Mouse (Mus musculus): ENCODE measurements around the gene Baz1a. TPM values are rescaled to one million over a fixed set of nuclear protein-coding genes. Genes with fewer than 3 reads are reported as not detected.

The Baz1a gene
- polyA plus RNA-seq, 1 experiment from 2014 or later = 41.7 TPM

DNA sequence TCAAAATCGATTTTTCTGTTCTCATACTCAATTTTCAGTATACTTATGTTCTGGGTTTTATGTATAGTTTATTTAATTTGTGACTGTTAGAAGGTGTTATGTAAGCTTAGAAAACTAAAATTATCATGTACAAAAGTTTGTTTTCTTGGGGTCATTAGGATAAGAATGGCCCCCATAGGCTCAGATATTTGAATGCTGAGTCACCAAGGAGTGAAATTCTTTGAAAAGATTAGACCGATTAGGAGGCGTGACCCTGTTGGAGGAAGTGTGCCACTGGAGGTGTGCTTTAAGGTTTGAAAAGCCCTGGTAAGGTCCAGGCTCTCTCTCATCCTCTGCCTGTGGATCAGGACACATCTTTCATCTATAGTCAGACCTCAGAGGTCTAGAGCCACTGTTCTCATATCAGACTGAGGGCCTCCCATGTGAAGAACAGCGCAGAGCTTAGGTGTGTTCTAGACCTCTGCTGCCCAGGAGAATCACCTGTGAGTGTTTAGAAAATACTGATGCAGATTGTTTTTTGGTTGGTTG is 25.8 kb downstream of the Baz1a start:
- WGBS = 78% methylated on average over 4 of the region's 4 CpGs
- no peak overlapping the region for H3K27ac ChIP-seq (ENCODE audit: low read depth, low read length)
- ATAC-seq (replicated peaks; ENCODE audit: low FRiP score) = no peak
- H3K36me3 ChIP-seq (ENCODE audit: control insufficient read depth, insufficient read depth, low read length) = no peaks in the 10 kb centered on the region
- no peak overlapping the region for H3K4me3 ChIP-seq (ENCODE audit: low read depth, low read length)
- no peaks in the 10 kb centered on the region for H3K27me3 ChIP-seq (ENCODE audit: control insufficient read depth, insufficient read depth, low read length)
- no peak overlapping the region for H3K4me2 ChIP-seq (ENCODE audit: low read depth, low read length, severe bottlenecking)
- no peak overlapping the region for H3K9ac ChIP-seq (ENCODE audit: low read length)
- no peaks in the 10 kb centered on the region for H3K4me1 ChIP-seq (replicated peaks; ENCODE audit: control insufficient read depth, insufficient read depth, low read length)
- no peak for DNase-seq (ENCODE audit: low spot score)
- H3K9me3 ChIP-seq (ENCODE audit: control insufficient read depth, low read length) = no peaks in the 10 kb centered on the region

DNA sequence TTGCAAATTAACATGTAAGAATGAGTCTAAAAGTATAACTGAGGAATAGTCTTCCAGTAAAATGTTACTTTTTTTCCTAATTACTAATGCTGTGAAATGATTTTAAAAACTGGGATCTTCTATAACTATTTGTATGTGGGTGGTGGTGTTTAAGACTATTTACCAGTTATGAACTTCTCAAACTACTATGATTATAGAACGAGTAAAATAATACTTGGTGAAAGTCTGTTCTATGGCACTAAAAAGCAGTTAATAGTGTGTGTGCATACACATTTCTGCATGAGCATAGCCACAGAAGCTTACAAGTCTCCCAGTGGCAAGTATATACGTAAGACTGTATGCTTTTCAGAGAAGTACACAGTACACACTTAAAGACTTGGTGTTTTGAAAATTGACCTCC is 27.0 kb downstream of the Baz1a start:
- no peak overlapping the region for H3K4me2 ChIP-seq (ENCODE audit: low read depth, low read length, severe bottlenecking)
- no peaks in the 10 kb centered on the region for H3K27me3 ChIP-seq (ENCODE audit: control insufficient read depth, insufficient read depth, low read length)
- no peaks in the 10 kb centered on the region for H3K9me3 ChIP-seq (ENCODE audit: control insufficient read depth, low read length)
- no peak overlapping the region for H3K27ac ChIP-seq (ENCODE audit: low read depth, low read length)
- H3K4me3 ChIP-seq (ENCODE audit: low read depth, low read length) = no peak overlapping the region
- no peaks in the 10 kb centered on the region for H3K4me1 ChIP-seq (replicated peaks; ENCODE audit: control insufficient read depth, insufficient read depth, low read length)
- no peaks in the 10 kb centered on the region; the same call in 1 of the 2 replicates for H3K36me3 ChIP-seq (ENCODE audit: control insufficient read depth, insufficient read depth, low read length)
- H3K9ac ChIP-seq (ENCODE audit: low read length) = no peak overlapping the region
- ATAC-seq (replicated peaks; ENCODE audit: low FRiP score) = no peak
- WGBS = 81% methylated on average over 2 of the region's 2 CpGs
- DNase-seq (ENCODE audit: low spot score) = no peak

DNA sequence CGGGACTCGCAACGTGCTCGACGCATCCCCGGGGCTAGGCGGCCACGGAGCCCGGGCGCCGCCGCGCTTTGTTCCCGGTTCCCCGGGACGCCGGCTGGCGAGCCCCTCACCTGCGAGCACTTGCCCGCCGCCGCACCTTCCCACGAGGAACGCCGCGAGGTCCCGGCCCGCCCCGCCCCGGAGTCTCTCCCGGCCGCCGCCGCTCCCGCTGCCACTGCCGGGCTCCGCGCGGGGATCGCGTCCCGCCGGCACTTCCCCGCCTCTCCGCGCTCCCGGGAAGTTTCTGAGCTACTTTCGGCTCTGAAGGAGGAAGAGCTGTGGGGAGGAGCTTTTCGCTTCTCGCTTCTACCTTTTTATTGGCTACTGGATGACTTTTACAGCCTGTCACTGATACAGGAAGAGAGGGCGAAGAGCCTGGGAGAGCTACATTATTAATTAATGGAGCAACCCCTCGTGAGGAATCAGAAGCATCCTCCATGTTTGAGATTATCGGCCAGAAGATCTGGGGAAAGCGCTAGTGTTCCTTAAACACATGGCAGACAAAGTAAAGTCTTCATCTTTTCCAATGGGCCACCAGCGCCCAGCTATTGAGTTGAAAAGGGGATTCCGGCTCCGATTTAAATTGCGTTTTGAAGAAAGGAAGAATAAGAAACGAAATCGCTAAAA is 28.0 kb downstream of the Baz1a start, which contains the start of gene Gm20403:
Gene Gm20403 (minus strand): TSS at position 478 of the 666 bp plus-strand sequence.
- ATAC-seq (replicated peaks; ENCODE audit: low FRiP score) (peak; percentile 70), DNase-seq (ENCODE audit: low spot score) (peak; percentile 84)
- Histone ChIP-seq H3K9me3 (ENCODE audit: control insufficient read depth, low read length) (no peaks in the 10 kb centered on the region), H3K9ac (ENCODE audit: low read length) (peak within 1 kb of the TSS; percentile 96), H3K36me3 (ENCODE audit: control insufficient read depth, insufficient read depth, low read length) (no peaks in the 10 kb centered on the region; the same call in 1 of the 2 replicates), H3K4me2 (ENCODE audit: low read depth, low read length, severe bottlenecking) (peak within 1 kb of the TSS; percentile 86), H3K4me3 (ENCODE audit: low read depth, low read length) (peak within 1 kb of the TSS; percentile 94), H3K27ac (ENCODE audit: low read depth, low read length) (peak within 1 kb of the TSS; percentile 91), H3K27me3 (ENCODE audit: control insufficient read depth, insufficient read depth, low read length) (no peaks in the 10 kb centered on the region), H3K4me1 (replicated peaks; ENCODE audit: control insufficient read depth, insufficient read depth, low read length) (no peaks in the 10 kb centered on the region)
- WGBS = under 1% methylated on average over 41 of the region's 60 CpGs

DNA sequence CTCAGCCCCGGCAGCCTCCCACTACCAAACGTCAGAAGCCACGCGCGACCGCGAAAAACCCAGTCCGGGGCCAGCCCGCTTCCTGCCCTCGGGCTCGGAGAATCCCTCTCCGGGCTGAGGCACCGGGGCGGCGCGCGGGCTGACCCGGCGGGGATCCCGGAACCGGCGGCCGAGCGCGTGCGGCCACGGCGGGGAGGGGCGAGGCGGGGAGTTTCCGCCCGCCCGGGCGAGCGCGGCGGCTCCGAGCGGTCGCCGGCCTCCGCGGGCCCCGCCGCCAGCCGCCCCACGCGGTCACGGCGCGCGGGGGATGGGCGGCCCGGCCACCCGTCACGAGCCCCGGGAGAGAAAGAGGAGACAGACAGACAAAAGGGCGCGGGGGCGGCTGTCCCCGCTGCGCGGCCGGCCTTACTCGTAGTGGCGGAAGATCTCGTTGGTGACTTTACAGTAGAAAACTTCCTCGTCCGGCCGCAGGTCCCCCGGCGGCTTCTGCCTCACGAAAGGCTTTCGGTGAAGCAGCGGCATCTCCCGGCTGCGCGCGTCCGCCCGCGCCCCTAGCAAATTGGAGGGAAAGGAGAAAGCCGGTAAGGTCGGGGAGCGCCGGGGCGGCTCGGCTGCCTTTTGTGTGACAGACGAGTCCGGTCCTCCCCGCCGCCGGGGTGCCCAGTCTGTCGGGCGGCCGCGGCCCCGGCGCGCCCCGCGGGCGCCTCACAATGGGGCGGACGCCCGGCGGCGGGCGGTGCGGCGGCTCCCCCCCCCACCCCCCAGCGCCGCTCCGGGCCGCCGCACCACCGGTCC is 28.7 kb downstream of the Baz1a start:
- Histone ChIP-seq H3K27me3 (ENCODE audit: control insufficient read depth, insufficient read depth, low read length) (no peaks in the 10 kb centered on the region), H3K4me3 (ENCODE audit: low read depth, low read length) (peak overlapping the region; percentile 94), H3K36me3 (ENCODE audit: control insufficient read depth, insufficient read depth, low read length) (no peaks in the 10 kb centered on the region; the same call in 1 of the 2 replicates), H3K4me1 (replicated peaks; ENCODE audit: control insufficient read depth, insufficient read depth, low read length) (no peaks in the 10 kb centered on the region), H3K9ac (ENCODE audit: low read length) (peak overlapping the region; percentile 96), H3K9me3 (ENCODE audit: control insufficient read depth, low read length) (no peaks in the 10 kb centered on the region), H3K27ac (ENCODE audit: low read depth, low read length) (peak overlapping the region; percentile 91), H3K4me2 (ENCODE audit: low read depth, low read length, severe bottlenecking) (peak overlapping the region; percentile 86)
- DNase-seq (ENCODE audit: low spot score) (peak; percentile 83), ATAC-seq (replicated peaks; ENCODE audit: low FRiP score) (peak; percentile 72)
- under 1% methylated on average over 111 of the region's 117 CpGs for WGBS

DNA sequence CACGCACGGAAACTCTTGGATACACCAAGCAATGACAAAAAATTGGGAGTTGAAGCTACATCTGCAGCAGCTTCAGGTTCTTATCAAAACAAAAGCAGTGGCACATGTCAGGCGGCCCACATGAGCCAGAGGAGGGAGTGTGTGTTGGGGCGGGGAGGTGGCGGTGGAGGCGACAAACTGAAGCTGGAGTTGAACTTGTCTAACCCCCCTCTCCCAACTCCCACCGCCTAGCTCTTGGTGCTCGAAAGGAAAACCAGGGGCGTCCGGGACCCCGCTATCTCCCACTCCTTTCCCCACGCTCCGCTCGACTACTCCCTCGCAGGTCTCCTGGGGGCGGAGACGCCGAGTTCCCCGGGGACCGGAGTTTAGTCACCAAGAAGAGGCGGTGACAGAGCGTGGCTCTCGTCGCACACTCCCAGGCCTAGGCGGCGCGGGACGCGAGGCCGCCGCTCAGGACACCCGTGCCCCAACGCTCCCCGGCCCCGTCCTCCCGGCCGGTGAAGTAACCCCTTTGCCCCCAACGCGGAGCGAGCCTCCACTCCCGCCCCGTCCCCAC is 29.4 kb downstream of the Baz1a start:
- Histone ChIP-seq H3K27me3 (ENCODE audit: control insufficient read depth, insufficient read depth, low read length) (no peaks in the 10 kb centered on the region), H3K4me2 (ENCODE audit: low read depth, low read length, severe bottlenecking) (peak overlapping the region; percentile 86), H3K9ac (ENCODE audit: low read length) (peak overlapping the region; percentile 96), H3K4me1 (replicated peaks; ENCODE audit: control insufficient read depth, insufficient read depth, low read length) (no peaks in the 10 kb centered on the region), H3K9me3 (ENCODE audit: control insufficient read depth, low read length) (no peaks in the 10 kb centered on the region), H3K27ac (ENCODE audit: low read depth, low read length) (peak overlapping the region; percentile 91), H3K4me3 (ENCODE audit: low read depth, low read length) (peak overlapping the region; percentile 94), H3K36me3 (ENCODE audit: control insufficient read depth, insufficient read depth, low read length) (no peaks in the 10 kb centered on the region; the same call in 1 of the 2 replicates)
- DNase-seq (ENCODE audit: low spot score) = peak; percentile 82
- peak; percentile 75 for ATAC-seq (replicated peaks; ENCODE audit: low FRiP score)
- 1% methylated on average over 41 of the region's 42 CpGs for WGBS

DNA sequence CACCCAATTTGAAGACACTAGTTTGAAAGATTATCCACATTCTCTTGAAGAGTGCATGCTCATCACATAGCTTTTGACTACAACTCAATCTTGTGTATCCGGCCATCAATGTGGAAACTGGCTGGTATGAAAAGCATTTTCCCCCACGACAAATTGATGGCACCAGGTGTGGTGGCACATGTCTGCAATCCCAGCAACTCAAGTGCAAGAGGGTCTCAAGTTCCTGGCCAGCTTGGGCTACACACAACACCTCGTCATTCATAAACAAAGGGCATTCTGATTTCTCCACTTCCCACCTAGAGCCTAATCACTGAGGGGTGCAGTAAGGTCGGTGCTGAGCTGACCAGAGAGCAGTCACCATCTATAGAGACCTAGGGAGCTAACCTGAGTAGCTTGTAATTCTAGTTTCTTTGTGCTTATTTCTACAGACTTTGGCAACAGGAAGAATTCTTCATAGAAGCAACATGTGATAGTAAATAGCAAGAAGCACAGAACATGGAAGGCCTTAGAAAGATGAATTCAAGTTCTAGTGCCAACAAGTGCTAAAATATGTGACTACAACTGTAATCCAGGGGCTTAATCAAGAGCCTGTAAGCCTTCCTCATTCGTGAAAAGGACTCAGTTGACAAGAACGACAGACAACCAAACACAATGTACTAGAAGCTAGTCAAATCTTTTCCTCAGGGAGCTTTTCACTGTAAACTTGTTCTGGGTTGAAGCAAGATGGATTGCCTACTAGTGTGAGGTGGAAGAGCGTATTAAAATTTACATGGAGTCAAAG is 31.0 kb downstream of the Baz1a start:
- no peak overlapping the region for H3K4me3 ChIP-seq (ENCODE audit: low read depth, low read length)

DNA sequence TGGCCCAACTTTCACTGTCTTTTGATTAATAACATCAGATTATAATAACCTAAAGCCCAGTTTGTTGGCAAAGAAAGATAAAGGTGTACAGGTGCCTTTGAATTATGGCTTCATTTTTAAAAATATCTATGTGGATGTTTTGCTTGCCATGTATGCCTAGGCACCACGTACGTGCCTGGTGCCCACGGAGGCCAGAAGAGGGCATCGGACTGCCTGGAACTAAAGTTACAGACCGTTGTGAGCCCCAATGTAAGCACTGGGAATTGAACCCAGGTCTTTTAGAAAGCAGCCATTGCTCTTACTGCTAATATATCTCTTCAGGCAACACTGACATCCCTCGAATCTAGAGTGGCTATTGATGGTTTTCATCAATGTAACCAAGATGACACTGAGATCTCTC is 32.2 kb downstream of the Baz1a start:
- Histone ChIP-seq H3K4me1 (replicated peaks; ENCODE audit: control insufficient read depth, insufficient read depth, low read length) (no peaks in the 10 kb centered on the region), H3K9ac (ENCODE audit: low read length) (no peak overlapping the region), H3K4me2 (ENCODE audit: low read depth, low read length, severe bottlenecking) (no peak overlapping the region), H3K4me3 (ENCODE audit: low read depth, low read length) (no peak overlapping the region), H3K9me3 (ENCODE audit: control insufficient read depth, low read length) (no peaks in the 10 kb centered on the region), H3K36me3 (ENCODE audit: control insufficient read depth, insufficient read depth, low read length) (no peaks in the 10 kb centered on the region; the same call in 1 of the 2 replicates), H3K27me3 (ENCODE audit: control insufficient read depth, insufficient read depth, low read length) (no peaks in the 10 kb centered on the region), H3K27ac (ENCODE audit: low read depth, low read length) (no peak overlapping the region)
- WGBS = 69% methylated on average over 6 of the region's 6 CpGs
- ATAC-seq (replicated peaks; ENCODE audit: low FRiP score) (no peak), DNase-seq (ENCODE audit: low spot score) (no peak)

More for the DNA sequence above, 31.0 kb downstream of the Baz1a start:
- Histone ChIP-seq H3K36me3 (ENCODE audit: control insufficient read depth, insufficient read depth, low read length) (no peaks in the 10 kb centered on the region; the same call in 1 of the 2 replicates), H3K27ac (ENCODE audit: low read depth, low read length) (no peak overlapping the region), H3K27me3 (ENCODE audit: control insufficient read depth, insufficient read depth, low read length) (no peaks in the 10 kb centered on the region), H3K9ac (ENCODE audit: low read length) (no peak overlapping the region), H3K4me2 (ENCODE audit: low read depth, low read length, severe bottlenecking) (no peak overlapping the region), H3K9me3 (ENCODE audit: control insufficient read depth, low read length) (no peaks in the 10 kb centered on the region), H3K4me1 (replicated peaks; ENCODE audit: control insufficient read depth, insufficient read depth, low read length) (no peaks in the 10 kb centered on the region)
- no peak for ATAC-seq (replicated peaks; ENCODE audit: low FRiP score)
- no peak for DNase-seq (ENCODE audit: low spot score)
- WGBS = 80% methylated on average over 7 of the region's 7 CpGs

DNA sequence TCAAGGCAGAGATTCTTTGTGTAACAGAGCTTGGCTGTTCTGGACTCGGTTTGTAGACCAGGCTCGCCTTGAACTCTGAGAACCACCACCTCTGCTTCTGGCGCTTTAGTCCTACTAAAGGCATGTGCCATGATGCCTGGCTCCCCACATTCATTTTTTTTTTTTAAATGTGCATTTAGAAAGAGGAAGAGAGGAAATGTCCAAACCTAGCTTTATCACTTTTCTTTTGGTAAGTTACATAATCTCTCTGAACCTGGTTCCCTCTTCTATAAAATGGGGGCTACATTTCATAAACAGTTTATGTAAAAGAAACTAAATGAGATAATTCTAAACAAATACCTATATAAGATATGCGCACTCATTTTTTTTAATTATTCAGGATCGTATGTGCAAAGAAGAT is 33.2 kb downstream of the Baz1a start:
- WGBS = 81% methylated on average over 5 of the region's 5 CpGs
- Histone ChIP-seq H3K27ac (ENCODE audit: low read depth, low read length) (no peak overlapping the region), H3K9me3 (ENCODE audit: control insufficient read depth, low read length) (no peaks in the 10 kb centered on the region), H3K4me3 (ENCODE audit: low read depth, low read length) (no peak overlapping the region), H3K36me3 (ENCODE audit: control insufficient read depth, insufficient read depth, low read length) (no peaks in the 10 kb centered on the region; the same call in 1 of the 2 replicates), H3K27me3 (ENCODE audit: control insufficient read depth, insufficient read depth, low read length) (no peaks in the 10 kb centered on the region), H3K4me1 (replicated peaks; ENCODE audit: control insufficient read depth, insufficient read depth, low read length) (no peaks in the 10 kb centered on the region), H3K9ac (ENCODE audit: low read length) (no peak overlapping the region), H3K4me2 (ENCODE audit: low read depth, low read length, severe bottlenecking) (no peak overlapping the region)
- ATAC-seq (replicated peaks; ENCODE audit: low FRiP score) (no peak), DNase-seq (ENCODE audit: low spot score) (no peak)

Data from forebrain, embryonic 11.5 days (tissue).